Mouse (Mus musculus): Measurements from ENCODE around the gene Frmd8.

DNA sequence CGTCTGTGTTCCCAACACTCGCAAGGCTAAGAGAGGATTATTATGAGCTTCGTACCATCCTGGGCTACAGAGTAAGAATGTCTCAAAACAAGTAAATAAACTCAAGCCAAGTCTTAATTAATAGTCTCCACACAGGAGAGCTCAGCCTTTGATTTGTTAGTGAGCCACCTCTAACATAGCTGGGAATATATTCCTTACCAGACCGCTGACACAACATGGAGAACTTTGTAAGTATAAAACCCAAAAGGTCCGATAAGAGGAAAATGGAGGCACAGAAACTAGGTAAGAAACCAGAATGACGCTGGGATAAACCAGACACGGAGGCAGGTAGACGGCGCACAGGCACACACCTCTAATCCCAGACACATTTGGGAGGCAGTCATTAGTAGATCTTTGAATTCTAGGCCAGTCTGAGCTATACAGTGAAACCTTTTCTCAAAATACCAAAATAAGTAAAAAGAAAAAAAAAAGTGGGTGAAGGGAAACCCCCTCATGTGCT, 34.1 kb downstream of the Frmd8 start:
- TF ChIP-seq CTCF (conservative IDR thresholded peaks at IDR 0.05; ENCODE audit: low read length) (no peak), POU5F1 (IDR thresholded peaks at IDR 0.05; ENCODE audit: borderline replicate concordance, low read length) (no peak), NANOG (IDR thresholded peaks at IDR 0.05; ENCODE audit: borderline replicate concordance, low read length) (no peak)
